8 mouse cellular contexts compared by ENCODE assay signal in genomic region chr6:141797837-141798236, GRCm38 (mm10). TPM values are rescaled to one million over a fixed set of nuclear protein-coding genes. Genes with fewer than 3 reads are reported as not detected.
DNase-seq lines count a peak whose midpoint lies in the region; ATAC-seq and TF ChIP-seq lines count a peak whose summit lies in the region.

No protein-coding gene starts in this region.

- H3K9me3 ChIP-seq in forebrain, embryonic 13.5 days (replicated peaks): no peaks in the 10 kb centered on the region
- H3K9me3 ChIP-seq in neural tube, embryonic 13.5 days: no peaks in the 10 kb centered on the region

- H3K36me3 ChIP-seq in forebrain, embryonic 13.5 days (ENCODE audit: poor library complexity, severe bottlenecking): no peaks in the 10 kb centered on the region
- H3K36me3 ChIP-seq in neural tube, embryonic 13.5 days: no peaks in the 10 kb centered on the region

- intact Hi-C loops in left cerebral cortex, postnatal 4 days (cut with DNase I): no loop called here

- H3K4me3 ChIP-seq in cerebellum, adult 2 months (replicated peaks; ENCODE audit: insufficient read depth, low read depth, low read length): no peak overlapping the region
- H3K4me3 ChIP-seq in forebrain, embryonic 13.5 days: no peak overlapping the region
- no peak overlapping the region for H3K4me3 ChIP-seq in neural tube, embryonic 13.5 days

- H3K9ac ChIP-seq in forebrain, embryonic 13.5 days: no peak overlapping the region
- H3K9ac ChIP-seq in neural tube, embryonic 13.5 days: no peak overlapping the region

- no peak for TF ChIP-seq POLR2A in cerebellum, adult 2 months (IDR thresholded peaks at IDR 0.05; ENCODE audit: borderline replicate concordance, insufficient read depth, low read length)

- H3K4me2 ChIP-seq in forebrain, embryonic 13.5 days: no peak overlapping the region
- no peak overlapping the region for H3K4me2 ChIP-seq in neural tube, embryonic 13.5 days

- TF ChIP-seq CTCF in cerebellum, adult 2 months (IDR thresholded peaks at IDR 0.05; ENCODE audit: borderline replicate concordance, insufficient read depth, low read depth, low read length): peak; percentile 26; the same call in 1 of the 2 replicates

- peak in 1 of 2 experiments; percentile 10 for DNase-seq in cerebellum, adult 2 months
- DNase-seq in adrenal gland, adult 8-10 months: peak; percentile 13
- peak; percentile 2 for DNase-seq in kidney, adult 11 months
- peak; percentile 22 for DNase-seq in left cerebral cortex, postnatal 4 days
- no peak for DNase-seq in thymus, postnatal 0 days (ENCODE audit: low spot score)

- H3K4me1 ChIP-seq in cerebellum, adult 2 months (ENCODE audit: control insufficient read depth, insufficient read depth, low read length): no peaks in the 10 kb centered on the region
- no peaks in the 10 kb centered on the region for H3K4me1 ChIP-seq in forebrain, embryonic 13.5 days
- no peaks in the 10 kb centered on the region for H3K4me1 ChIP-seq in neural tube, embryonic 13.5 days (replicated peaks)

- no peak; the same call in 1 of the 2 replicates for ATAC-seq in cerebellum, adult (ENCODE audit: insufficient number of reproducible peaks, low FRiP score, low TSS enrichment)
- peak; percentile 78; the same call in 1 of the 2 replicates for ATAC-seq in forebrain, embryonic 13.5 days
- ATAC-seq in neural tube, embryonic 13.5 days (ENCODE audit: low read depth): peak; percentile 83

- H3K27ac ChIP-seq in cerebellum, adult 2 months (ENCODE audit: insufficient read depth, low read length): no peak overlapping the region
- no peak overlapping the region for H3K27ac ChIP-seq in forebrain, embryonic 13.5 days
- no peak overlapping the region for H3K27ac ChIP-seq in neural tube, embryonic 13.5 days (replicated peaks)

- H3K27me3 ChIP-seq in cerebellum, adult 2 months (ENCODE audit: control insufficient read depth, insufficient read depth, low read length): no peaks in the 10 kb centered on the region
- H3K27me3 ChIP-seq in forebrain, embryonic 13.5 days: no peaks in the 10 kb centered on the region
- H3K27me3 ChIP-seq in neural tube, embryonic 13.5 days: no peaks in the 10 kb centered on the region

- WGBS in cerebellum, adult 2 months: 32% methylated on average over 1 of the region's 1 CpGs
- 19% methylated on average over 1 of the region's 1 CpGs for WGBS in forebrain, embryonic 13.5 days
- WGBS in neural tube, embryonic 13.5 days: 29% methylated on average over 1 of the region's 1 CpGs

RNA-seq across cellular contexts. Expression of gene Gm5724, which starts 24.2 kb away (rescaled TPM):
- polyA plus RNA-seq in cerebellum, adult 2 months (2012; rRNA removed): not detected in 2 replicates
- total RNA-seq in adrenal gland, adult 8-10 months (2022): not detected
- not detected in 2 replicates for polyA plus RNA-seq in forebrain, embryonic 13.5 days (2015; fragmentation: Nextera tagmentation; extraction: Ambion mirVana)
- total RNA-seq in left cerebral cortex, postnatal 4 days (2021): not detected
- not detected in 2 replicates for polyA plus RNA-seq in neural tube, embryonic 13.5 days (2015; fragmentation: Nextera tagmentation; extraction: Ambion mirVana)
- polyA plus RNA-seq in thymus, postnatal 0 days (2015; fragmentation: Nextera tagmentation; extraction: Ambion mirVana): 0.07 TPM in 1 of 2 replicates, not detected in the other

RNA-seq across cellular contexts. Expression of gene Slco1a4, which starts 58.2 kb away (rescaled TPM):
- polyA plus RNA-seq in cerebellum, adult 2 months (2012; rRNA removed): 43.4 and 47.5 TPM in 2 replicates
- total RNA-seq in adrenal gland, adult 8-10 months (2022): 1 to 10 TPM in 1 of 4 experiments, under 1 TPM in 3; 0.07 to 1.1 (median 0.55) TPM
- polyA plus RNA-seq in forebrain, embryonic 13.5 days (2015; fragmentation: Nextera tagmentation; extraction: Ambion mirVana): 1.0 and 2.2 TPM in 2 replicates
- 1 to 10 TPM; 4.3 to 4.6 TPM for total RNA-seq in left cerebral cortex, postnatal 4 days (2021)
- 0.10 and 0.61 TPM in 2 replicates for polyA plus RNA-seq in neural tube, embryonic 13.5 days (2015; fragmentation: Nextera tagmentation; extraction: Ambion mirVana)
- 0.08 TPM in 1 of 2 replicates, not detected in the other for polyA plus RNA-seq in thymus, postnatal 0 days (2015; fragmentation: Nextera tagmentation; extraction: Ambion mirVana)

Comparison
In these comparisons a context has a peak if more than half of its experiments do, and no peak if none do; other contexts are left out.
1. RNA of gene Slco1a4, which starts 58.2 kb away (polyA plus RNA-seq): 43.4 to 47.5 TPM in cerebellum, adult 2 months; 1.0 to 2.2 TPM in forebrain, embryonic 13.5 days, 0.10 to 0.61 TPM in neural tube, embryonic 13.5 days and 0.08 TPM in thymus, postnatal 0 days; every median in the first group is over 10 times any median in the second.